Mouse (Mus musculus) stomach, embryonic 14.5 days (tissue): ENCODE measurements around the gene 2010111I01Rik. TPM values are rescaled to one million over a fixed set of nuclear protein-coding genes. Genes with fewer than 3 reads are reported as not detected.
A peak's percentile ranks its signal among the peaks of the same experiment; 100 is the strongest.

ENCODE experiments used
- ATAC-seq: fragments of 200-750 bp; cut with Nextera tagmentation; 2 replicates; pipeline ENCODE4 v1.8.0; 2017; ENCODE audit warnings: low read depth, moderate TSS enrichment; ENCODE audit not compliant: insufficient number of reproducible peaks, insufficient read depth, low FRiP score
- H3K27ac ChIP-seq: fragments of 300-500 bp; sonication (generic); 2 replicates; pipeline ENCODE4 v1.5.1; 2014; ENCODE audit warnings: mild to moderate bottlenecking, low read length, moderate library complexity, mixed read lengths
- H3K27me3 ChIP-seq: fragments of 300-500 bp; sonication (generic); 2 replicates; pipeline ENCODE4 v1.6.1; 2014; ENCODE audit warnings: low read length, control low read depth, mixed read lengths; ENCODE audit not compliant: control insufficient read depth, insufficient read depth
- H3K36me3 ChIP-seq: fragments of 300-500 bp; sonication (generic); 2 replicates; pipeline ENCODE4 v1.6.1; 2014; ENCODE audit warnings: mild to moderate bottlenecking, control low read depth, low read length, moderate library complexity, mixed read lengths; ENCODE audit not compliant: control insufficient read depth, insufficient read depth
- H3K4me1 ChIP-seq: fragments of 300-500 bp; sonication (generic); 2 replicates; pipeline ENCODE4 v1.6.1; 2014; ENCODE audit warnings: low read length, control low read depth, mixed read lengths; ENCODE audit not compliant: control insufficient read depth, insufficient read depth
- H3K4me2 ChIP-seq: fragments of 300-500 bp; sonication (generic); replicated peaks from 2 replicates; pipeline ENCODE4 v1.6.1; 2014; ENCODE audit warnings: low read depth, low read length, control low read depth
- H3K4me3 ChIP-seq: fragments of 300-500 bp; sonication (generic); 2 replicates; pipeline ENCODE4 v1.5.1; 2014; ENCODE audit warnings: low read depth, low read length, control low read depth
- H3K9ac ChIP-seq: fragments of 300-500 bp; sonication (generic); replicated peaks from 2 replicates; pipeline ENCODE4 v1.6.1; 2014; ENCODE audit warnings: low read depth, mild to moderate bottlenecking, control low read depth, low read length, moderate library complexity, mixed read lengths
- H3K9me3 ChIP-seq: fragments of 300-500 bp; sonication (generic); 2 replicates; pipeline ENCODE4 v1.6.1; 2016; ENCODE audit warnings: low read depth, low read length, control low read depth; ENCODE audit not compliant: control insufficient read depth
- WGBS: fragments of 180-500 bp; shearing (Covaris S2); extraction: QIAGEN DNeasy Blood & Tissue Kit; methylation state at CpG from one replicate; pipeline ENCODE4 v1.1.7; 2014; 5-methylcytosine and 5-hydroxymethylcytosine counted together
- polyA plus RNA-seq: library from polyadenylated mRNA; unstranded; fragments of >200 nt; fragmentation: Nextera tagmentation; extraction: Ambion mirVana; gene quantifications from 2 replicates; pipeline ENCODE4 v1.2.1, GENCODE M21; 2014

The 2010111I01Rik gene
- polyA plus RNA-seq, 1 experiment from 2014 or later = 140 TPM

DNA sequence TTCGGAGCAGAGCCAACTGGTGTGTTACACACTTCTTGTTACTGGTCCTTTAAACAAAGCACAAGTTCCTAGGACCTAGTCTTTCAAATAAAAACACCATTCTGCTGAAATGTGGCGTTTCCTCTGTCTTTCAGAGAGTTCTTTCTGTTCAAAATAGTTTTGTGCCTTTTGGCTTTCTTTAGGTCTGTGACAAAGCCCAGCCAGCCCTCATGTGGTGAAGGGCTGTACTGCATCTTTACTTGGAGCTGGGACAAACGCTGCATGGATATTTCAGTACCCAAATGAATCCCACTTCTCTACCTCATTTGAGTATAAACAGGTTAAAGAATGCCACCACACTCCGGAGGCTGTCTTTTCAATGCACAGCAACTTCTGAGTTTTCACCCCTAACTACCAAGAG lies 366.7 kb downstream of the 2010111I01Rik start:
- Histone ChIP-seq H3K4me3 (no peak overlapping the region), H3K4me1 (peaks cover 5% of the 10 kb centered on the region; the same call in 1 of the 2 replicates), H3K9ac (no peak overlapping the region), H3K4me2 (no peak overlapping the region), H3K9me3 (no peaks in the 10 kb centered on the region), H3K27ac (peak overlapping the region; percentile 12; the same call in 1 of the 2 replicates), H3K36me3 (no peaks in the 10 kb centered on the region), H3K27me3 (no peaks in the 10 kb centered on the region)
- ATAC-seq = no peak
- 38% methylated on average over 4 of the region's 4 CpGs for WGBS

DNA sequence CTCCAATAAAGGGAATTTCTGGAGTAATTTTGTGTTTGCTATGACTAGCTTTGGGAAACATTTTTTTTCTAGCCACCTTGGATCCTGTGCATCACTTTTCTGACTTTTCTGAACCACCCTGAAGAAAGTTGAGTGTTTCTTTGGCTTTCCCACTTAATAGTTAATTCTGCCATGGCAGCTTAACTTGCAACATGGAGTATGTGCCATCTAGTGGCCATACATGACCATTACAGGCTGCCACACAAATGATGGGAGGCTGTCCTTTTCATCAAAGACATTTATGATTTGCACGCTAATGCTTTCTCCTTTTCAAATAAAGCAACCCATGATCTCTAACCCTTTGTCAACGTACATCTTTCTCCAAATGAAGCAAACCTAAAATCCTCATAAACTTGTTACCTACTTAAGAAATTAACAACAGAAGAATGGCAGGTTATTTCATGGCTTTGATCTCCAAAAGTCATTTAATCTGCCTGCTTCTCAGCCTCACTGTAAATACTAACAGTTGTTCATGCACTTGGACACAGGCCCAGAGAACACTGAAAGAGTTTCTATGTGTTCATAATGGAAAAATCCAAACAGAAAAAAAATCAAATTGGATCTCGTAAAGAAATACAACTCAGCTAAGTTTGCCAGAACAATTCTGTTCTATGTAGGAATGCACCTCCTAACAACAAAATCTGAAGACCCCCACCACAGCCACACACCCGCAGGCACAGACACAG lies 368.0 kb downstream of the 2010111I01Rik start:
- H3K4me3 ChIP-seq = no peak overlapping the region
- H3K36me3 ChIP-seq = no peaks in the 10 kb centered on the region
- H3K4me1 ChIP-seq = peaks cover 6% of the 10 kb centered on the region; the same call in 1 of the 2 replicates
- H3K9me3 ChIP-seq = no peaks in the 10 kb centered on the region
- no peak for ATAC-seq
- WGBS = 47% methylated on average over 4 of the region's 4 CpGs
- no peaks in the 10 kb centered on the region for H3K27me3 ChIP-seq
- no peak overlapping the region for H3K4me2 ChIP-seq
- no peak overlapping the region for H3K27ac ChIP-seq
- H3K9ac ChIP-seq = no peak overlapping the region

DNA sequence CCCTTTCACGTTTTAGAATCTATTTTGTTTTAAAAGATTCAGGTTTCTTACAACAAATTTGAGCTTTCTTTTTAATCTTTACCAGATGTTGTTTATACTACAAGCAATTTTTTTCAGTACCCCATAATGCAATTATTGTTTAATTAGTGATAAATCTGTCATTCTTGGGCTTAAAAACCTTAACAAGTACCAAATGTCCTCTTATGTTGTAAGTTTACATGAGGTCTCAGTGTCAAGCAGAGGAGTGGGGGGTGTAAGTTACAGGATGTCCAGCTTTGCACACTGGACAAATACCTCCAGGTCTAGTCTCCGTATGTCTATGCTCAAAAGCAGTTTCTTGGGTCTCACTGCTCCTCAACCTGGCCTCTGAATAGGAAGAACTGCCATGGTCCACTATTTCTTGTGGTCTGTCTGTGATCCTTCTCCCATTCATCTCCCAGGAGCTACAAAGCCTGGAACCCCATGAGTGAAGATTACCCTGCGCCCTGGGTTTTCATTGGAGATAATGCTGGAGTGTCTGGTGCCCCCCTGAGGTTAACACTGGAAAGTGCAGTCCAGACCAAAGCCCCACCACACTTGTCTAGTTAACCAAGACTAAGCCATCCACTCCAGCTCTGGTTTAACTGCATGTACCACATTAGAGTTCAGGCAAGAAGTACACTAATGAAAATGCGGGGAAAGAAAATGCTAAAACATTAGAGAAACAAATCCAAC lies 370.9 kb downstream of the 2010111I01Rik start:
- H3K4me3 ChIP-seq = no peak overlapping the region
- ATAC-seq = no peak
- no peaks in the 10 kb centered on the region for H3K9me3 ChIP-seq
- no peaks in the 10 kb centered on the region for H3K27me3 ChIP-seq
- WGBS = 61% methylated on average over 4 of the region's 4 CpGs
- H3K36me3 ChIP-seq = no peaks in the 10 kb centered on the region
- H3K4me1 ChIP-seq = 0 out of 2 replicates have a peak, but pooled peaks cover 3% of the 10 kb centered on the region
- H3K27ac ChIP-seq = peak overlapping the region; percentile 58
- no peak overlapping the region for H3K9ac ChIP-seq
- H3K4me2 ChIP-seq = no peak overlapping the region

DNA sequence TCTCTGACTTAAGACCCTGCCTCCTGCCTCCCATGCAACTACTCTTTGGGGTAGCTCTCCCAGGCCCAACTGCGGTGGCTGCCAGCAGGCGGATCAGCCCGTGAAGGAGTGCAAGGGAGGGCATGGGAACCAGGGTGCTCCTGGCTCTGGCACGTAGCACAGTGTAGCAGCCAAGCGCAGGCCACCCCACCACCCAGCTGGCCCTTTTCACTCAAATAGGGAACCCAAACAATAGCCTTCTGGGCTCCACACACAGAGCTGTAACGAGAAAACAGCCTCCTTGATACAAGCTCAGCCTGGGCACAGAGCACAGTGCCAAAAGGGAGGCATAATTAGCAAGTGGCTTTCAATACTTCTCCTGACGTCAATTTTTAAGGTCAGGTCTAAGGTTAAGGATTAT lies 371.6 kb downstream of the 2010111I01Rik start:
- no peak overlapping the region for H3K4me3 ChIP-seq
- no peak overlapping the region for H3K4me2 ChIP-seq
- H3K9ac ChIP-seq = no peak overlapping the region
- no peaks in the 10 kb centered on the region for H3K27me3 ChIP-seq
- 57% methylated on average over 7 of the region's 7 CpGs for WGBS
- no peaks in the 10 kb centered on the region for H3K36me3 ChIP-seq
- ATAC-seq = no peak
- 0 out of 2 replicates have a peak, but pooled peaks cover 3% of the 10 kb centered on the region for H3K4me1 ChIP-seq
- peak overlapping the region; percentile 58 for H3K27ac ChIP-seq
- no peaks in the 10 kb centered on the region for H3K9me3 ChIP-seq

DNA sequence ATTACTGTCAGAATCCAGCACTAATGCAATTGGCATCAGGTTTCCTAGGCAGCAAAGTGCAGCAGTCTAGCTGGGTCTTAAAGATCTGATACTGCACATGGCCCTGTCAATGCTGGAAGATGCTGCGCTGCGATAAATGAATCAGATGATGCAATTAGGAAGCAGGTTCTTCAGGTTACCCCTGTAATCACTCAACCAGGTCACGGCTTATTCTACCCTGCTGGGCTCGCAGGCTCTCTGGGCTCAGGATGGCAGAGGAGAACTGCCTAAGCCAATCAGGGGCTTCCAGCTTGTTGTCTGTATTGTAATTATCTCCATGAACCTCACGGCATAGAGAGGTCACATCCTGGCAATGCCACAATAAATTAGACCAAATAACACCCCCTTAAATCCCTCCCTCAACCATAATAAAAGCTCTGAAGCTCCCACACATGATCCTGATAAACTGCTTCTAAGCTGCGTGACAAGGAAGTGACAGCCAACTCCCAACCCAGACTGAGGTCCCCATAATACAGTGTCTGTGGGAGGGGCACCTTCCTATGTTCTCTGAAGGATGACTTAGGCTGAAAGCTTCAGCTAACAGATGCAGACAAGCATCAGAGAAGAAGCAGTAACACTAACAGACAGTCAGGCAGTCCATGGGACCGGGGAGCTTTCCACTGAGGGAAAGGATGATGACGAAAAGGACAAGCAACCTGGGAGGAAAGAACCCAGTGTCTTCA lies 372.7 kb downstream of the 2010111I01Rik start:
- WGBS = 58% methylated on average over 8 of the region's 8 CpGs
- H3K36me3 ChIP-seq = no peaks in the 10 kb centered on the region
- H3K9me3 ChIP-seq = no peaks in the 10 kb centered on the region
- no peak overlapping the region for H3K27ac ChIP-seq
- H3K4me2 ChIP-seq = no peak overlapping the region
- H3K4me1 ChIP-seq = 0 out of 2 replicates have a peak, but pooled peaks cover 3% of the 10 kb centered on the region
- ATAC-seq = peak; percentile 25; the same call in 1 of the 2 replicates
- no peak overlapping the region for H3K4me3 ChIP-seq
- H3K27me3 ChIP-seq = no peaks in the 10 kb centered on the region
- H3K9ac ChIP-seq = no peak overlapping the region

DNA sequence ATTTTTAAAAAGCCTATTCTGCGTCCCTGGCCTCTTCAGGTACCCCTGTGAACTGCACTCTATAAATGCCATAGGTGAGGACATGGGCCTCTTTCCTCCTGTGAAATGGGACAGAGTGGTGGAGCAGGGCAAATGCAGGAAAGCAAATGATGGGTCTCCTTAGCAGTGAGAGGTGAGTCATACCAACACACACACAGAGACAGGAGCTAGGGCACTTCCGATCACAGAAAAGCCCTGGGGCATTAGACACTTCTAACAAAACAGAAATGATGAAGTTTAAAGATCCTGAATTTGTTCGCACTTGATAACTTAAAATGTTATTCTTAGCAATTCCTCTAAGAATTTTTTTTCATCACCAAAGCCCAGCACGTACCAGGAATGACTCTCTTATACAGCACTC lies 375.3 kb downstream of the 2010111I01Rik start:
- Histone ChIP-seq H3K4me2 (no peak overlapping the region), H3K4me3 (no peak overlapping the region), H3K9me3 (no peaks in the 10 kb centered on the region), H3K27ac (no peak overlapping the region), H3K4me1 (0 out of 2 replicates have a peak, but pooled peaks cover 3% of the 10 kb centered on the region), H3K9ac (no peak overlapping the region), H3K36me3 (no peaks in the 10 kb centered on the region), H3K27me3 (no peaks in the 10 kb centered on the region)
- ATAC-seq = no peak
- 77% methylated on average over 4 of the region's 4 CpGs for WGBS

DNA sequence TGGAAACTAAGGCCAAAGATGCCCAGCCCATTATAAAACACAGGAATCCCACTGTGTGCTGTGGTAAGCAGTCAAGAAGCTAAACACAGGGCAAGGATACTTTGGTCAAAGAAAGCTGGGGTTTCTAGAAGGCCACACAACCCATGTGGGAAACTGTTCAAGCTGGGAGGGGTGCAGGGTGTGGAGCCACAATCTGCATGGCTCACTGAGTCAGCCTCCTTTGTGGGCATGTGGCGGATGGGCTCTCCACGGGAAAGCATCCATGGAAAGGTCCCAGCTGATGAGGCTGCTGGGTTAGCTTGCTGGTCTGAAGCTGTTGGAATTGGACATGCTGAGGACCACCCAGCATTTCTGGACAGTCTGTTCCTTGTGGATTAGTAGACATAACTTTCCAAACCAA lies 378.1 kb downstream of the 2010111I01Rik start:
- no peak for ATAC-seq
- no peak overlapping the region for H3K4me3 ChIP-seq
- H3K9ac ChIP-seq = no peak overlapping the region
- H3K4me2 ChIP-seq = no peak overlapping the region
- H3K9me3 ChIP-seq = no peaks in the 10 kb centered on the region
- H3K36me3 ChIP-seq = no peaks in the 10 kb centered on the region; the same call in 1 of the 2 replicates
- H3K27me3 ChIP-seq = no peaks in the 10 kb centered on the region
- 88% methylated on average over 2 of the region's 2 CpGs for WGBS
- H3K27ac ChIP-seq = no peak overlapping the region
- no peaks in the 10 kb centered on the region for H3K4me1 ChIP-seq

DNA sequence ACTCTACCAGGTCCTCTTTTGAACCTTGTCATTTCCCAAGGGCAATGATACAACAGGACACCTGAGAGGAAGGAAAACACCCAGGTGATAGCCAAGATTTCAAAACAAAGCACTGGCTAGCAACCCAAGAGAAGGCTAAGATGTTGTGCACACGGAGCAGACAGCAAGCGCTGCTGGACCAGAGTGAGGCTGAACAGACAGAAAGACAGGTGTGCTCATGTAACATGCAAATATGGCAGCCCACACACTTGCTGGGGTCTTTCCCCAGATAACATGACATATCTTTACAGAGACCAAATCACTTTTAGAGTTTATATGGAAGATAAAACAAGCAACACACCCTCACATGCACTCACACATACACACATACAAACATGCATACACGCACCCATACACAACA lies 379.8 kb downstream of the 2010111I01Rik start:
- Histone ChIP-seq H3K4me3 (no peak overlapping the region), H3K4me1 (no peaks in the 10 kb centered on the region), H3K36me3 (no peaks in the 10 kb centered on the region; the same call in 1 of the 2 replicates), H3K9ac (no peak overlapping the region), H3K27me3 (no peaks in the 10 kb centered on the region), H3K27ac (no peak overlapping the region), H3K9me3 (no peaks in the 10 kb centered on the region), H3K4me2 (no peak overlapping the region)
- ATAC-seq = no peak
- WGBS = 97% methylated on average over 3 of the region's 3 CpGs
